Mouse (Mus musculus) adrenal gland, adult 8-10 months (tissue): ENCODE data around the gene Cbfa2t3. TPM values are rescaled to one million over a fixed set of nuclear protein-coding genes. Genes with fewer than 3 reads are reported as not detected.
A peak's percentile ranks its signal among the peaks of the same experiment; 100 is the strongest.

ENCODE experiments used
- DNase-seq: peaks from one replicate; pipeline ENCODE4 v3.0.0; 2022
- total RNA-seq, 4 experiments: library from RNA; stranded (reverse); gene quantifications; 2 replicates each; pipeline ENCODE4 v1.2.4; 2022

Cbfa2t3 gene
- total RNA-seq, 4 experiments from 2014 or later = 10.9 to 21.7 (median 15.3) TPM

DNA sequence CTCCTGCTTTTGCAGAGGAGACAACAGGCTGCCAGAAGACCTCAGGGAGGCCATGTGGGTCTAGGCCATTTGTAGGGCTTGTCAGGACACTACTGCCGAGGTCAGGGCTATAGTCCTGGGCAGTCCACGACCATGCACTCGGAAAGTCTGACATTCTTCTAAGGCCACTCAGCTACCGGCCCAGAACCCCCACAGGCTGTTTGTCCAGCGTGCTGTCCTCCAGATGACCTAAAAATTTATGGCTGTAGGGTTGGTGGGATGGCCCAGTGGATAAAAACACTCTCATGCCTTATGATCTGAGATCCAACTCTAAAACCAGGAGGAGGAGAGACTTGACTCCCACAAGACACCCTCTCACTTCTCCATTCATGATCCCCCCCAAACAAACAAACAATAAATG lies 35.2 kb downstream of the Cbfa2t3 start:
- no peak for DNase-seq

DNA sequence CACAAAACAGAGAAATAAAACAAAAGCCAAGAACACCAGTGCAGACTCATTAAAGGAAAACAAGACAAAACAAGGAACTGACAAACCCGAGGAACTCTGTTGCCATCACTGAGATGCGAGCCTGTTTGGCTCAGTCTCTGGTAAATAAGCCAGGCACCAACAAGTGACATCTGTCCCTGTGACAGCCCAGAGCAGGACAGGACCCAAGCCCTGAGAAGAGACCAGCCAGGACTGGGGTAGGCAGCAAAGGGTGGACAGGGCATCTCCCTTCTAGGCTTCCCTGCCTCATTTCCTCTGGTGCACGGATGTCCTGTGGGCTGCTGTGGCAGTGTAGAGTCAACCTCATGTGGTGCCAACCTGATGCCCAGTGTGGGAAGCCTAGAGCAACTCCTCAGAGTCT lies 35.8 kb downstream of the Cbfa2t3 start:
- no peak for DNase-seq

- no peak for DNase-seq
Measured at GRCm38 (mm10) chr8:122661894-122662293, 37.0 kb downstream of the Cbfa2t3 start.

- DNase-seq = no peak
Measured at GRCm38 (mm10) chr8:122661138-122661537, 37.8 kb downstream of the Cbfa2t3 start.

- DNase-seq = no peak
Measured at GRCm38 (mm10) chr8:122660022-122660421, 38.9 kb downstream of the Cbfa2t3 start.

GRCm38 (mm10) chr8:122658807-122659160 lies 40.1 kb downstream of the Cbfa2t3 start:
- no peak for DNase-seq

GRCm38 (mm10) chr8:122658149-122658806 lies 40.6 kb downstream of the Cbfa2t3 start:
- DNase-seq = no peak

GRCm38 (mm10) chr8:122656056-122656999 lies 42.6 kb downstream of the Cbfa2t3 start:
- DNase-seq = peak; percentile 93

GRCm38 (mm10) chr8:122654768-122655167 lies 44.1 kb downstream of the Cbfa2t3 start:
- peak; percentile 61 for DNase-seq

DNA sequence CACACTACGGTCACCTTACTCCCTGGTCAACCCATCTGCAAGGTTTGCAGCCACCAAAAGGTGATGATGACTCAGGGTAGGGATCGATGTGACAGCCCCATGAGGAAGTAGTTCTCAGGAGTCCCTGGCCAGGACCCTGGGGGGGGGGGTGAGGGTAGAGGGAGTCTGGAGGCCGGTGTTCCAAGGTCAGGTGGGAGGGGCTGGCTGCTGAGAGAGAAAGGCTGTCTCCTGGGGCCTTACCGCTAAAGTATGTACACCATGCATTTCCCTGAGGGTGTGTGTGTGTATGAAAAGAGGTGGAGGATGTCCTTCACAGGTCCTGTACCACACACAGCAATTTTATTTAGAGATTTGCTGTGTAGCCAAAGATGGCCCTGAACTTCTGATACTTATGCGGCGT lies 46.3 kb downstream of the Cbfa2t3 start:
- DNase-seq = no peak

- DNase-seq = no peak
Measured at GRCm38 (mm10) chr8:122651326-122651921, 47.5 kb downstream of the Cbfa2t3 start.

DNA sequence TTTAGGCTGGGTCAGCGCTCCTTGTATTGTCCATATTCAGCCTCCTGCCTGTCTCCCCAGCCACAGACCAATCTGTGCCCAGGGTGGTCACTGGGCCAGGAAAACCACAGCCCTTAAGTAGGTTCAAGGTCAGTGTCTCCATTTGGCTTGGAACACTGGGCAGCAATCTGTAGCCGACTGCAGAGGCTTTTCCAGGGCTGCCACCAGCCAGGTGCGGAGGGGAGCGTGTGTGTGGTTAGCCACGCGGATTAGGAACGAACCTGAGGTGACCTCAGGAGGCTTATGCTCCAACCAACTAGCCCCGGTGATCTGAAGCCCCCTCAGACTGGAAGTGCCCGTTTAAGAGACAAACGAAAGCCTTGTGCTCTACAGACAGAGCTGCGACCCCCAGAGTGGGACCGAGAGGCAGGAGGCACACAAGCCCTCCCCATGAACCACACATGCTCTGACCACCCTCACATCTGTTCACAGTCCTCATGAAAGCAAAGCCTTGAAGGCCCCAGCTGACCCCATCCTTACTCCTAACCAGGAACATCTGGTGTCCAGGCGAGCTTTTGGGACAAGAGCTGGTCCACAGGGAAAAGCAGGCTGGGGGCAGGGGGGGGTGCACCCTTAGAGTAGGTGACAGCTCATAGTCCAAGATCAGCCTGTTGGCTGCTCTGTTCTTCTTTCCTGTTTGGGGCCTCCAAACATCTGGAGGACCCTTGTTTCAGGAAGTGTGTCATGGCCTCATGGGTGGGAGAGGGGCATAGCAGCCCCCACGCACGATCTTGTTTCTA lies 50.5 kb downstream of the Cbfa2t3 start:
- DNase-seq = no peak

DNA sequence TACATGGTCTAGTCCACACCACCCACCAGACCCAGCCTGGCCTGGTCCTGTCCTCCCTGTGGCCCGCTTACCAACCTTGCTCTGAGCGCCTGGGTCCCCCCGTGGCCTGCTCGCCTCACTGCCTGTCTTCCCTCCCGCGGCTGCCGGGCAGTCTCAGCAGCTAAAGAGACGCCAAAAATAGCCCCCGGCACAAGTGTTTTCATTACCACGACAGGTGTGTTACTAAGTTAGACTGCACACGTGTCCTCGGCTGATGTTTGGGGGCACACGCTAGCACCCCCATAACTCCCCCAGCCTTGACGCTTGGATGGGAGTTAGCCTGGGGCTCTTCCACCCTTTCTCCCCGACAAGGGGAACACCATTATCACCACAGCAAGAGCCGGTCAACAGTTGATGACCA lies 52.6 kb downstream of the Cbfa2t3 start:
- DNase-seq = no peak

- DNase-seq = peak; percentile 69
Measured at GRCm38 (mm10) chr8:122644175-122644954, 54.5 kb downstream of the Cbfa2t3 start.

DNA sequence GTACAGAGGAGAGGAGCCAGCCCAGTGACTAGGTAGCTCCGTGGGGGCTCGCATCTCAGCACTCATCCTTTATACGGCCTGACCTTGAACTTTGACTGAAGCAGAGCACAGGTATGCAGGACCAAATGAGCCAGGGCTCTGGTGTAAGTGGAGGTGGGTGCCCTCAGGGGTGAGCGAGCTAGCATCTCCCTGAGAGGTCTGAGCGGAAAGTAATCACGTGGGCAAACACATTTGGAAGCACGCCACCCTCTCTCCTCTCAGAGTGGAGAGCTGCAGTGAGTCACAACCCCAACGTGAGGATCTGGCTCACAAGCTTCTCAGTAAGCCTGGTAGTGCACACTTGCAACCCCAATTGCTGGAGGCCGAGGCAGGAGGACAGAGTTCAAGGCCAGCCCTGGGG lies 56.8 kb downstream of the Cbfa2t3 start:
- DNase-seq = peak; percentile 82

DNA sequence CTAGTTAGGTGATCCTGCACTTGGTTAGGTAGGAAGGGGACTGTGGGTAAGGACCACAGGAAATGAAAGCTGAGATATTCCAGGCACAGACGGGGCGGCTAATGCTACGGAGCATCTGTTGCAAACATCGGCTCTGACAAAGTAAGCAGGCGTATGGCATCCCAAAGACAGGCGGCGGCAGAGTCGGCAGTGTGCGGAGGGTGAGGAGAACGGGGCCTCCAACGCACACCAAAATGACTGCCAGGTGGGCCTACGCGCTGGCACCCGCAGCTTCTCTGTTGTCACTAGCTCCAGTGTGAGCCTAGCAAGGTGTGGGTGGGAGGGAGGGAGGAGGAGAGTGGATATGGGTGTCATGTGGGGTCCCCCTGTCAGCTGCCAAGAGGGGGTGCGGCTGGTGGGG lies 57.5 kb downstream of the Cbfa2t3 start:
- no peak for DNase-seq

- DNase-seq = no peak
Measured at GRCm38 (mm10) chr8:122640825-122641224, 58.1 kb downstream of the Cbfa2t3 start.

DNA sequence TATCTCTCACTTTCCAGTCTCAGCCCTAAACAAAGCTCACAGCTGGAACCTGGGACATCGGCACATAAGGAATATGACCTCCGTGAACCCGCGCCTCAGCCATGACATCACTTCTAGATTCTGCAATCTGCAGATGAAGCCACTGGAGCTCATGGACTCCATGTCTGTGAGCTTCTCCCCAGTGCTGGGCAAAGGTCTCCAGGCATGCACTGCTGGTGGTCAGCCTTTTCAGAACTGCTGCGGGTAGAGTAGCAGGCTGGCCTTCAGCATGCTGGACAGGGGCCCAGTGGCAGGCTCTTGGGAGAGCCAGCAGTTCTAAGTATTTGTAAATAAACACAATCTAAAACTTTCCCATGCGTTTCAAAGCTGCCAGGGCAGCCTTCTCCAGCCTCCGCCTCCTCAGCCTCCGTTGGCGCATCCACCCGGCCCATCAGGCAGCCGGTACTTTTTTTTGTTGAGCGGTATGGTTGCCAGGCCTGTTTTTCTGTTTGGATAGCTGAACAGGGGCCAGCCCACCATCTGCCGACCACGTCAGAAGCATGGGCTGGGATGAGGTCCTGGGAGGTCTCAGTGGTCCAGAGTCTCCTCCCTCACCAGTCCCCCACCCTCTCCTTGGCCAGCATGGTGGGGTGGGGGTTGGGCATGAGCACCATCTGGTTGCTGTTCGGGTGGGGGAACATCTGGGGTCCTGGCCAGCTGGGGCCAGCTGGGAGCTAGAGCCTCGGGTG lies 59.2 kb downstream of the Cbfa2t3 start:
- DNase-seq = no peak

DNA sequence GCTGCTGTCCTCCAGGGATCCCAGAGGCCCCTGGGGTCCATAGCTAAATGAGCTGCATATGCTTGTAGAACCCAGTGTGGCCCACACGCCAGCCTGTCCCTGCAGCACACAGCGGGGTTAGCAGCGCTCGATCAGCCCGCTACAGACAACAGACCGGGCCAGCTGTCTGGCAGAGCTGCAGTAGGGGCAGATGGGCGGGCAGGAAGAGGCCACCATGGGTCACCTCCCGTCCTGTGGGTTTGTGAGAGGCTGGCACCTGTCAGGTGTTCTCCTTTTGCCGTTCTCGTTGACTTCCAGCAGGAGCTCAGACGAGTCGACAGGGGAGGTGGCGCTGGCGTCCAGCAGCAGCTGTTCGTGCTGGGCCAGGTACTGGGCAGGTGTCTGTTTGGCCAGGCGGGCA lies 60.3 kb downstream of the Cbfa2t3 start:
- DNase-seq = no peak

DNA sequence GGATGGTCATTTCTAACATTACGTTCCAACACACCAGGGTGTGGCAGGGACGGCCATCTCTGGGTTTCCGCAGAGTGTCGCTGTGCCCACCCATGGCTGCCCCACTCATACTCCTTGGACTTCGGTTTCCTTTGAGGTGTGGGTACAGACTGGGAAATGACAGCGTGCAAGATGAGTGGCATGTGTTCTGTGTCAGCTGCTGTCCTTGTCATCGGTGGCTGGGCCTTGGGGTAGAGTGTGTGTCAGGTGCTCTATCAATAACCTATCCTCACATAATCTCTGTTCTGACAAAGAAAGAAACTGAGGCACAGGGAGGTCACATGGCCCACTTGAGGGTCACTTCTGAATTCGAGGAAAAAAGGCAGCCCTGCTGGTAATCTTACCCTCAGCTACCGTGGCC lies 61.7 kb downstream of the Cbfa2t3 start:
- no peak for DNase-seq

GRCm38 (mm10) chr8:122636803-122637175 lies 62.1 kb downstream of the Cbfa2t3 start:
- DNase-seq = no peak
